Mouse (Mus musculus) G1E (cell line): ENCODE data around the gene Aftph.

Source experiments
- CTCF ChIP-seq: IDR thresholded peaks from 2 replicates; pipeline ENCODE4 v1.5.1; 2012; ENCODE audit warnings: low read depth, low read length, inconsistent platforms, mixed read lengths
- GATA1 ChIP-seq: IDR thresholded peaks from 2 replicates; pipeline ENCODE4 v1.6.1; 2012; ENCODE audit warnings: borderline replicate concordance, low read length, inconsistent platforms, mixed read lengths
- GATA2 ChIP-seq: IDR thresholded peaks from 2 replicates; pipeline ENCODE4 v1.6.1; 2012; ENCODE audit warnings: low read depth, low read length, inconsistent platforms, borderline replicate concordance
- POLR2AphosphoS5 ChIP-seq: IDR thresholded peaks from 2 replicates; pipeline ENCODE4 v1.6.1; 2012; ENCODE audit warnings: low read depth, low read length, inconsistent platforms; ENCODE audit not compliant: insufficient replicate concordance
- TAL1 ChIP-seq: conservative IDR thresholded peaks from 2 replicates; pipeline ENCODE4 v1.6.1; 2012; ENCODE audit warnings: low read depth, low read length, inconsistent platforms, mixed read lengths

- TF ChIP-seq CTCF (no peak), GATA1 (no peak), POLR2AphosphoS5 (no peak), TAL1 (no peak), GATA2 (no peak)
These were observed 101.4 kb downstream of the Aftph start for GRCm38 (mm10) chr11:20639918-20640447.
